In genomic region chr7:99858813-99859585, GRCm38 (mm10) we compare ENCODE assay signal across 8 mouse cellular contexts. TPM values are rescaled to one million over a fixed set of nuclear protein-coding genes. Genes with fewer than 3 reads are reported as not detected.
DNase-seq lines count a peak whose midpoint lies in the region; ATAC-seq lines count a peak whose summit lies in the region.

Gene Xrra1, plus strand, starts transcription at chr7:99859116.

- H3K9ac ChIP-seq in lung, embryonic 16.5 days (ENCODE audit: low read length), result peak within 1 kb of the TSS; percentile 82

- ATAC-seq in hematopoietic stem cell, adult 5-6 weeks (replicated peaks in 1 of 2; ENCODE audit: insufficient read depth in 1 of 2, low FRiP score in 2 of 2, low TSS enrichment in 1 of 2, low read depth in 1 of 2, poor library complexity in 2 of 2, severe bottlenecking in 2 of 2), result peak; percentile 99
- peak; percentile 99 for ATAC-seq in lung, embryonic 16.5 days (ENCODE audit: low read depth)

- WGBS in lung, embryonic 16.5 days, result under 1% methylated on average over 42 of the region's 42 CpGs

- DNase-seq in MEL-GATA-1-ER (ENCODE audit: extremely low read depth, low read depth), result peak; percentile 96
- DNase-seq in cerebellum, adult 8-10 months, result peak; percentile 94
- DNase-seq in forelimb bud, embryonic 11.5 days (ENCODE audit: low read depth, low spot score), result peak; percentile 98
- DNase-seq in layer of hippocampus, adult 9-10 months (ENCODE audit: low spot score), result peak; percentile 95
- DNase-seq in ovary, postnatal 10 days (ENCODE audit: low spot score), result peak; percentile 80
- peak; percentile 91 to 95 for DNase-seq in thymus, postnatal 10 days (ENCODE audit: low spot score in 2 of 2)

- peak within 1 kb of the TSS; percentile 72 for H3K4me3 ChIP-seq in lung, embryonic 16.5 days (ENCODE audit: low read length)

- H3K27me3 ChIP-seq in lung, embryonic 16.5 days (ENCODE audit: control insufficient read depth, insufficient read depth, low read depth, low read length), result no peaks in the 10 kb centered on the region

- H3K27ac ChIP-seq in lung, embryonic 16.5 days (ENCODE audit: low read length), result peak within 1 kb of the TSS; percentile 6; the same call in 1 of the 2 replicates

- no peaks in the 10 kb centered on the region for H3K9me3 ChIP-seq in lung, embryonic 16.5 days (ENCODE audit: control insufficient read depth, low read length)

- H3K4me1 ChIP-seq in lung, embryonic 16.5 days (replicated peaks; ENCODE audit: control insufficient read depth, insufficient read depth, low read length), result peaks cover 14% of the 10 kb centered on the region

- peak within 1 kb of the TSS; percentile 76 for H3K4me2 ChIP-seq in lung, embryonic 16.5 days (ENCODE audit: low read depth, low read length)

- peaks cover 6% of the 10 kb centered on the region; the same call in 1 of the 2 replicates for H3K36me3 ChIP-seq in lung, embryonic 16.5 days (ENCODE audit: control insufficient read depth, insufficient read depth, low read length)

RNA-seq across cellular contexts. Expression of gene Xrra1, which starts in this region (rescaled TPM):
- total RNA-seq in hematopoietic stem cell, adult 5-6 weeks (2017), result not detected in 2 replicates
- polyA plus RNA-seq in lung, embryonic 16.5 days (2015; fragmentation: Nextera tagmentation; extraction: Ambion mirVana), result 0.28 and 0.54 TPM in 2 replicates

Comparison
In these comparisons a context has a peak if more than half of its experiments do, and no peak if none do; other contexts are left out.
1. Peak in every context shown above with its lines: DNase-seq, ATAC-seq, H3K4me3 ChIP-seq and H3K27ac ChIP-seq.
2. Peak in ATAC-seq in hematopoietic stem cell, adult 5-6 weeks; RNA of the gene not detected or under 1 TPM.
3. Peak in ATAC-seq, H3K4me3 ChIP-seq, H3K27ac ChIP-seq, H3K9ac ChIP-seq and H3K4me2 ChIP-seq in lung, embryonic 16.5 days; RNA of the gene not detected or under 1 TPM.